ENCODE assay signal across 16 mouse cellular contexts in the genomic region with DNA sequence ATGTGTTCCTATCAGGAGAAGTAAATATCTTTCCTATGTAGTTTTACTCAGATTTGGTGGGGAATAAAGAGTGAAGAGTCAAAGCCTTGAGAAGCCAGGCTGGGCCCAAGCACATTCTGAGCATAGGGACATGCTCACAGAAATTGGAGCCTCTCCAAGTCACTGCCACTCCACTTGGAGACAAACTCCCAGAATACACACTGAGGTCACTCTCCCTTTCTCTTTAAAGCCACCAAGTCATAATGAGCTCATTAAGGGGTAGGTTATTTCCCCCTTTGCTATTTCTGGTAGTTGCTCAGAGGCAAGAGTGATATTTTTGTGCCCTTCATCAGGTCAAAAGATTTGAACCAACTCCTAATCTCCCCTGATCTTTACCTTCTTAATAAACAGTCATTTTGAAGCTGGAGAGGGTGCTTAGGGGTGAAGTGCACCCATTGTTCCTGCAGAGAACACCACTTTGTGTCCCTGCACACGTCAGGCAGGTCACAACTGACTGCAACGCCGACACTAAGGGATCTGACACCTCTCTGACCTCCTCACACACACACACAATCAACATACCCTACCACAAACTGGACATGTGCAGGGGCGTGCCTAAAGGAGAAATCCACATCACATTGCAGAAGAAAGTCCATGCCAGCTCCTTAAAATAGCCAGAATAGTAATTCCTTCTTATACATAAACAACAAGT. TPM values are rescaled to one million over a fixed set of nuclear protein-coding genes. Genes with fewer than 3 reads are reported as not detected.
DNase-seq lines count a peak whose midpoint lies in the region; ATAC-seq and TF ChIP-seq lines count a peak whose summit lies in the region.
"Had no signal": no experiment of that assay in that cellular context is flagged by ENCODE, and none has a peak within 500 bp of the region (broad histone marks: within the 10 kb centered on the region; RNA-seq: fewer than 3 reads in every experiment).

No protein-coding gene starts in this region.

- WGBS in heart, embryonic 14.5 days: 19% methylated on average over 4 of the region's 4 CpGs

- ATAC-seq in heart, embryonic 14.5 days (ENCODE audit: insufficient number of reproducible peaks, insufficient read depth, low FRiP score, low read depth): peak; percentile 87
- ATAC-seq: intestine, postnatal 0 days; liver, embryonic 12.5 days had no signal

- no peaks in the 10 kb centered on the region for H3K36me3 ChIP-seq in CH12.LX (replicated peaks in 1 of 2; ENCODE audit: control insufficient read depth in 1 of 2, insufficient read depth in 1 of 2, low read length in 1 of 2)
- no peaks in the 10 kb centered on the region for H3K36me3 ChIP-seq in heart, embryonic 14.5 days (ENCODE audit: control insufficient read depth, insufficient read depth, low read length)
- H3K36me3 ChIP-seq: liver, embryonic 12.5 days; neural tube, embryonic 13.5 days; stomach, embryonic 15.5 days had no signal

- in situ Hi-C loops in CH12.LX (cut with MboI; ENCODE audit: low pct_ligation_motif_present, low pct_unique_long_range_greater_than_20kb, low sequenced_read_pairs): no loop called here

- peaks cover 6 to 11% of the 10 kb centered on the region in 2 experiments for H3K4me1 ChIP-seq in CH12.LX (ENCODE audit: control insufficient read depth in 1 of 2, insufficient read depth in 2 of 2)
- H3K4me1 ChIP-seq in heart, embryonic 14.5 days (ENCODE audit: control insufficient read depth in 2 of 2, insufficient read depth in 2 of 2, low read length in 2 of 2): peaks cover 8 to 12% of the 10 kb centered on the region in 2 experiments
- H3K4me1 ChIP-seq: liver, embryonic 12.5 days; neural tube, embryonic 13.5 days; stomach, embryonic 15.5 days had no signal

- H3K9ac ChIP-seq in CH12.LX (ENCODE audit: insufficient read depth, low read depth): no peak overlapping the region
- peak overlapping the region; percentile 64 for H3K9ac ChIP-seq in heart, embryonic 14.5 days (ENCODE audit: low read length)
- H3K9ac ChIP-seq: hindbrain, embryonic 14.5 days; liver, embryonic 12.5 days; neural tube, embryonic 13.5 days; stomach, embryonic 15.5 days had no signal

- TF ChIP-seq POLR2A in CH12.LX (IDR thresholded peaks at IDR 0.05; ENCODE audit: low read depth, low read length): no peak

- no peak overlapping the region for H3K4me2 ChIP-seq in CH12.LX (ENCODE audit: insufficient read depth, low read depth, poor library complexity, severe bottlenecking)
- H3K4me2 ChIP-seq in heart, embryonic 14.5 days (ENCODE audit: low read length): peak overlapping the region; percentile 44
- H3K4me2 ChIP-seq: hindbrain, embryonic 14.5 days; liver, embryonic 12.5 days; neural tube, embryonic 13.5 days; stomach, embryonic 15.5 days had no signal

- no peak for TF ChIP-seq RAD21 in CH12.LX (IDR thresholded peaks at IDR 0.05; ENCODE audit: low read depth, low read length)

- no peak overlapping the region for H3K27ac ChIP-seq in CH12.LX (ENCODE audit: insufficient read depth, low read depth)
- H3K27ac ChIP-seq in heart, embryonic 14.5 days (replicated peaks in 1 of 2; ENCODE audit: control insufficient read depth in 1 of 2, insufficient read depth in 1 of 2, low read depth in 2 of 2, low read length in 2 of 2): peak overlapping the region; percentile 86 to 97
- H3K27ac ChIP-seq: hindbrain, embryonic 14.5 days; kidney, postnatal 0 days; liver, embryonic 12.5 days; neural tube, embryonic 13.5 days; stomach, embryonic 15.5 days had no signal

- no peak for TF ChIP-seq EP300 in CH12.LX (IDR thresholded peaks at IDR 0.05; ENCODE audit: low read length)

- H3K9me3 ChIP-seq in CH12.LX (replicated peaks; ENCODE audit: low read length): peaks cover 4% of the 10 kb centered on the region
- H3K9me3 ChIP-seq in heart, embryonic 14.5 days (ENCODE audit: control insufficient read depth, low read length): peaks cover 3% of the 10 kb centered on the region; the same call in 1 of the 2 replicates
- H3K9me3 ChIP-seq: liver, embryonic 12.5 days; neural tube, embryonic 13.5 days; stomach, embryonic 15.5 days had no signal

- no peak overlapping the region for H3K4me3 ChIP-seq in CH12.LX (replicated peaks in 1 of 3; ENCODE audit: low read depth in 2 of 3, low read length in 2 of 3, poor library complexity in 1 of 3)
- no peak overlapping the region for H3K4me3 ChIP-seq in heart, embryonic 14.5 days (ENCODE audit: control insufficient read depth in 1 of 2, insufficient read depth in 1 of 2, low read depth in 1 of 2, low read length in 2 of 2)
- H3K4me3 ChIP-seq: liver, embryonic 12.5 days; neural tube, embryonic 13.5 days; stomach, embryonic 15.5 days had no signal

- no peaks in the 10 kb centered on the region for H3K79me2 ChIP-seq in CH12.LX (replicated peaks; ENCODE audit: control insufficient read depth, extremely low read depth, insufficient read depth, poor library complexity, severe bottlenecking)

- peak; percentile 71 for DNase-seq in gastrocnemius, adult 18-20 months (ENCODE audit: low spot score)
- DNase-seq in gastrocnemius, postnatal 10 days: no peak
- peak; percentile 48 for DNase-seq in CH12.LX (ENCODE audit: extremely low read depth)
- peak; percentile 25 for DNase-seq in lung, postnatal 10 days
- no peak for DNase-seq in spleen, adult 12 weeks (ENCODE audit: low spot score)
- DNase-seq in urinary bladder, adult 2 months (ENCODE audit: low spot score): no peak
- DNase-seq in layer of hippocampus, postnatal 36 days: no peak
- DNase-seq: cerebellum, adult 11 months; cerebellum, postnatal 25 days had no signal

- dilution Hi-C loops in CH12.LX (cut with MboI; ENCODE audit: extremely low pct_ligation_motif_present, extremely low pct_unique_long_range_greater_than_20kb, low sequenced_read_pairs): no loop called here

- no peaks in the 10 kb centered on the region for H3K27me3 ChIP-seq in CH12.LX (replicated peaks)
- H3K27me3 ChIP-seq in heart, embryonic 14.5 days (ENCODE audit: control insufficient read depth, insufficient read depth, low read length): no peaks in the 10 kb centered on the region
- H3K27me3 ChIP-seq: liver, embryonic 12.5 days; neural tube, embryonic 13.5 days; stomach, embryonic 15.5 days had no signal

- no peak for TF ChIP-seq CTCF in CH12.LX (conservative IDR thresholded peaks at IDR 0.05 in 1 of 2, IDR thresholded peaks at IDR 0.05 in 1 of 2; ENCODE audit: low read depth in 2 of 2, low read length in 2 of 2)

TF ChIP-seq in CH12.LX, 34 proteins besides CTCF, POLR2A, EP300 and RAD21:
- TF ChIP-seq NRF1 (IDR thresholded peaks at IDR 0.05; ENCODE audit: low read depth, low read length) (no peak), ETS1 (conservative IDR thresholded peaks at IDR 0.05; ENCODE audit: low read depth, low read length) (peak; percentile 43; the same call in 1 of the 2 replicates), MAFK (IDR thresholded peaks at IDR 0.05; ENCODE audit: insufficient replicate concordance, low read length) (no peak), BHLHE40 (IDR thresholded peaks at IDR 0.05; ENCODE audit: low read depth, low read length) (no peak), MEF2A (IDR thresholded peaks at IDR 0.05; ENCODE audit: borderline replicate concordance, low read depth, low read length) (peak; percentile 93), TCF12 (IDR thresholded peaks at IDR 0.05; ENCODE audit: low read depth, low read length) (no peak), POLR2AphosphoS2 (IDR thresholded peaks at IDR 0.05; ENCODE audit: low read depth, low read length) (no peak), CHD2 (IDR thresholded peaks at IDR 0.05; ENCODE audit: low read length) (no peak), CHD1 (IDR thresholded peaks at IDR 0.05; ENCODE audit: low read depth, low read length) (no peak), RCOR1 (conservative IDR thresholded peaks at IDR 0.05; ENCODE audit: low read depth, low read length) (no peak), USF1 (IDR thresholded peaks at IDR 0.05; ENCODE audit: low read depth, low read length) (no peak), ZC3H11A (IDR thresholded peaks at IDR 0.05; ENCODE audit: low read depth, low read length) (no peak)

RNA-seq across cellular contexts. Expression of gene Map3k20, which starts 15.6 kb away (rescaled TPM):
- total RNA-seq in gastrocnemius, adult 18-20 months (2021): 100 to 1,000 TPM; 335 to 441 TPM
- total RNA-seq in gastrocnemius, postnatal 10 days (2021): 100 to 1,000 TPM; 255 to 272 TPM
- total RNA-seq in CH12.LX (2012; rRNA removed): 6.1 and 6.2 TPM in 2 replicates
- total RNA-seq in CH12.LX (2014; rRNA removed): 6.6 TPM in 2 replicates
- 3.5 and 4.1 TPM in 2 replicates for polyA plus RNA-seq in CH12.LX (2012; ENCODE audit: insufficient read length, low read depth)
- polyA plus RNA-seq in heart, embryonic 14.5 days (2014; fragmentation: Nextera tagmentation; extraction: Ambion mirVana): 85.1 and 91.0 TPM in 2 replicates
- 54.3 and 84.8 TPM in 2 replicates for polyA plus RNA-seq in urinary bladder, adult 2 months (2012; rRNA removed)
- total RNA-seq in layer of hippocampus, postnatal 36 days (2021): 10 to 100 TPM; 10.7 to 11.5 TPM

Comparison
In these comparisons a context has a peak if more than half of its experiments do, and no peak if none do; other contexts are left out.
1. DNase-seq: peak in gastrocnemius, adult 18-20 months (single experiment), CH12.LX (single experiment) and lung, postnatal 10 days (single experiment); none in gastrocnemius, postnatal 10 days (single experiment), spleen, adult 12 weeks (single experiment), urinary bladder, adult 2 months (single experiment) and layer of hippocampus, postnatal 36 days (0 of 2).
2. RNA of gene Map3k20, which starts 15.6 kb away (total RNA-seq): 335 to 441 TPM in gastrocnemius, adult 18-20 months and 255 to 272 TPM in gastrocnemius, postnatal 10 days; 10.7 to 11.5 TPM in layer of hippocampus, postnatal 36 days and 6.1 to 6.6 TPM in CH12.LX; every median in the first group is over 10 times any median in the second.